Mouse (Mus musculus): ENCODE measurements at regions not wholly inside any gene's neighbourhood (a gene's known extent, or its start where the extent isn't known, plus 50 kb on each side); places are given as distances from the start of the nearest gene placed in this dataset.

GRCm38 (mm10) chr7:64061170-64061569 is 92.5 kb upstream of the Trpm1 start:
- ChIA-PET POLR2A (interaction anchor here in 1 of 4 experiments (0.7 kb wide), 2 partner anchors 262 to 313 kb away, joined by 3 read pairs; no protein-coding TSS in a partner anchor), CTCF (interaction anchor here in 2 of 4 experiments (0.7 kb wide), 2 partner anchors 89 to 96 kb away, joined by 3 read pairs; no protein-coding TSS in a partner anchor)

DNA sequence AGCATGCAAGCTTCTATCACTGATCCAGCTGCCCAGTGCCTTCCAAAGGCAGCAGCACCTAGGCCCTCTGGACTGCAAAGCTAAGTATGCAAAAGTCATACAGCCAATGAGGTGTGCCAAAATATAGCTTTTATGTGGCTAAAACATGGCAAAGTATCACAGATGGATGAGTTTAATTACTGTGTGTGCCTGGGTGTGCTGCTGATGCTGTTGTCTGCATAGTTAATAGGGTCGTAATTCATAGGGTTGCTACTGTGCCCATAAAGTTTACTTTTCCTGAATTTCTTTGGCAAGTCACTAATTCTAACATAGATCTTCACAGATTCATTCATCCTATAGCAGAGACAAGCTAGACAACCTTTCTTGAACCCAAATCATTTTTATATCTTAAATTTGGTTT is 93.1 kb upstream of the Trpm1 start:
- POLR2A ChIA-PET, result interaction anchor here in 2 of 4 experiments (0.6 to 0.7 kb wide), 3 partner anchors 263 to 312 kb away, joined by 3 to 6 read pairs (median 3); no protein-coding TSS in a partner anchor
- CTCF ChIA-PET, result interaction anchor here in 2 of 4 experiments (0.6 to 1.0 kb wide), 5 partner anchors 47 to 355 kb away, joined by 3 to 6 read pairs (median 4); no protein-coding TSS in a partner anchor

DNA sequence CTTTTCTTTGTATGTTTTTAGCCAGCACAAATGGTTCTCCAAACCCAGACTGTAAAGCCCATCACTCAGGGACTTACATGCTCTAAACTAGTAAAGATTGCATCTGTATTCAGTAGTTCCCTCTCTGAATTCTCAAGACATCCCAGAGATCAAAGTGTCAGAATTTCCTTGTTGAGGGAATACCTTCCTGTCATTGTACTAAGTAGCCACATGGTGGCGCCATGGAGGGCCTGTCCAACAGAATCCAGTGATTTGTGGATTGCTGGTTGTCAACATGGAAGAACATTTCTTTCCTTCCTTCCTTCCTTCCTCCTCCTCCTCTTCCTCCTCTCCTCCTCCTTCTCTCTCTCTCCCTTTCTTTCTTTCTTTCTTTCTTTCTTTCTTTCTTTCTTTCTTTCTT is 93.6 kb upstream of the Trpm1 start:
- ChIA-PET CTCF (interaction anchor here in 3 of 4 experiments (0.6 to 2.3 kb wide), 6 partner anchors 46 to 715 kb away, joined by 3 to 10 read pairs (median 4); no protein-coding TSS in a partner anchor), POLR2A (interaction anchor here in 2 of 4 experiments (0.6 to 0.7 kb wide), 2 partner anchors 108 to 303 kb away, joined by 3 to 6 read pairs; no protein-coding TSS in a partner anchor)

GRCm38 (mm10) chr7:64058282-64058872 is 95.3 kb upstream of the Trpm1 start:
- POLR2A ChIA-PET, result interaction anchor here (0.5 to 2.4 kb wide), 28 partner anchors 9 to 681 kb away, joined by 3 to 18 read pairs (median 5); partner anchors contain the start of genes Mcee (in 2 of the 4) and Mphosph10 (in 2 of the 4)
- CTCF ChIA-PET, result interaction anchor here (0.7 to 2.3 kb wide), 17 partner anchors 9 to 1442 kb away, joined by 3 to 10 read pairs (median 4); no protein-coding TSS in a partner anchor

- POLR2A ChIA-PET, result interaction anchor here (0.5 to 2.4 kb wide), 28 partner anchors 9 to 681 kb away, joined by 3 to 18 read pairs (median 5); partner anchors contain the start of genes Mcee (in 2 of the 4) and Mphosph10 (in 2 of the 4)
- CTCF ChIA-PET, result interaction anchor here (0.6 to 2.3 kb wide), 19 partner anchors 9 to 1443 kb away, joined by 3 to 10 read pairs (median 3); no protein-coding TSS in a partner anchor
These were observed 95.8 kb upstream of the Trpm1 start for GRCm38 (mm10) chr7:64057873-64058272.

GRCm38 (mm10) chr7:64056498-64056897 is 97.1 kb upstream of the Trpm1 start:
- ChIA-PET CTCF (no interaction called here), POLR2A (interaction anchor here in 1 of 4 experiments (0.5 kb wide), 1 partner anchor 817 kb away, joined by 5 read pairs; the partner anchor contains the start of gene Nsmce3)

GRCm38 (mm10) chr7:64054996-64055395 is 98.6 kb upstream of the Trpm1 start:
- POLR2A ChIA-PET, result interaction anchor here in 3 of 4 experiments (0.5 to 4.6 kb wide), 12 partner anchors 11 to 852 kb away, joined by 3 to 14 read pairs (median 4); partner anchors contain the start of genes Mcee (in 1 of the 3), Mphosph10 (in 1 of the 3) and Mtmr10 (in 1 of the 3)
- CTCF ChIA-PET, result interaction anchor here in 3 of 4 experiments (0.5 to 1.5 kb wide), 6 partner anchors 10 to 303 kb away, joined by 3 to 5 read pairs (median 3); no protein-coding TSS in a partner anchor

GRCm38 (mm10) chr7:64053766-64054165 is 99.9 kb upstream of the Trpm1 start:
- POLR2A ChIA-PET, result interaction anchor here in 3 of 4 experiments (0.5 to 4.6 kb wide), 20 partner anchors 10 to 339 kb away, joined by 3 to 14 read pairs (median 4); partner anchors contain the start of genes Mcee (in 2 of the 3), Mphosph10 (in 2 of the 3) and Trpm1 (in 1 of the 3)

GRCm38 (mm10) chr7:64052400-64052799 is 101.2 kb upstream of the Trpm1 start:
- ChIA-PET CTCF (interaction anchor here in 1 of 4 experiments (0.7 to 1.2 kb wide), 2 partner anchors 11 to 274 kb away, joined by 3 to 4 read pairs; no protein-coding TSS in a partner anchor), POLR2A (interaction anchor here in 3 of 4 experiments (0.6 to 4.6 kb wide), 20 partner anchors 9 to 340 kb away, joined by 3 to 14 read pairs (median 4); partner anchors contain the start of genes Mcee (in 1 of the 3), Mphosph10 (in 1 of the 3) and Mtmr10 (in 1 of the 3))

More at GRCm38 (mm10) chr7:64053766-64054165, 99.9 kb upstream of the Trpm1 start:
- CTCF ChIA-PET, result interaction anchor here (0.6 to 1.3 kb wide), 6 partner anchors 12 to 301 kb away, joined by 3 to 13 read pairs (median 4); no protein-coding TSS in a partner anchor

DNA sequence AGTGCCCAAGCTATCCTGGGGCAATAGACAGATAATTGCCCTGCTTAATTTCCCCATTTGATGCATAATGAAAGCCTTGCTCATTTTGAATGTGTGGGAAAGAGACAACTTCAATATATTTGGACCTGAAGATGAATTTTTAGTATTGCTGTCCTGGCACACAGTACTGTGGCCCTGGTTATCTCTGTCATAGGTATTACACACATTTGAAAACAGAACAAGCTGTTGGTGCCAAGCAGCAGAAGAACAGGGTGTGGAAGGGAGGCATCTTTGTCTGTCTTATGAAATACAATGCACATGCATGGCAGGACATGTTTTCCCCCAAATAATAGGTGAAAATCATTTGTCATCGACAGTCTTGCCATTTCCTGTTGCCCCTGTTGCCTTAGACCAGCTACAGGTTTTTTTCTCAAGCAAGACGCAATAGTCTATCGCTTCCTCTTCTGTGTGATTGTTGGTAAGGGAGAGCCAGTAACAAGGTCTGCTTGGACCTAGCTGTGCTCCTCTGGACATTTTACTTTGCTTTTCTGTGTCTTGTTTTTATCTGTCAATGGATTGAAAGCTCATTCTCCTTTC is 102.7 kb upstream of the Trpm1 start:
- CTCF ChIA-PET, result interaction anchor here in 1 of 4 experiments (0.6 kb wide), 1 partner anchor 43 kb away, joined by 3 read pairs; no protein-coding TSS in a partner anchor
- POLR2A ChIA-PET, result interaction anchor here in 3 of 4 experiments (1.1 to 4.6 kb wide), 8 partner anchors 9 to 341 kb away, joined by 3 to 14 read pairs (median 6); partner anchors contain the start of genes Mcee (in 1 of the 3), Mphosph10 (in 1 of the 3) and Mtmr10 (in 1 of the 3)

DNA sequence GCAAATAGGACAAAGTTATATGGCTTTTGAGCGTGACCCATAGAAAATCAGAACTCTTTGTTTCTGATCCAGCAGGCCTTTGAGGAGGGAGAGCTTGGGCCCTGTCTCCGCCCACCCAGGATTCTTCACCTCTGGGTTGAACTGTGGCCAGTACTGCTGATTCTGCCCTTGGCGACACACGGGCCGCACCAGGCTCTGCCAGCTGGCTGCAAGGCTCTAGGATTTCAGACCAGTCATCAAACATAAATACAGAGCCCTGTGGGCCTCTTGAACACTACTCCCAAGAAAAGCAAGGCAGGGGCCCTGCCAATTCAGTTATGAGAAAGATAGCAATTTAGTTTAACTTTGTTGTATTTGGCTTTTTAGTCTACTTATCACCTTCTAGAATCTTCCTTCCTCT is 103.4 kb upstream of the Trpm1 start:
- ChIA-PET CTCF (no interaction called here), POLR2A (interaction anchor here in 3 of 4 experiments (0.7 to 2.5 kb wide), 7 partner anchors 8 to 191 kb away, joined by 3 to 11 read pairs (median 5); no protein-coding TSS in a partner anchor)

DNA sequence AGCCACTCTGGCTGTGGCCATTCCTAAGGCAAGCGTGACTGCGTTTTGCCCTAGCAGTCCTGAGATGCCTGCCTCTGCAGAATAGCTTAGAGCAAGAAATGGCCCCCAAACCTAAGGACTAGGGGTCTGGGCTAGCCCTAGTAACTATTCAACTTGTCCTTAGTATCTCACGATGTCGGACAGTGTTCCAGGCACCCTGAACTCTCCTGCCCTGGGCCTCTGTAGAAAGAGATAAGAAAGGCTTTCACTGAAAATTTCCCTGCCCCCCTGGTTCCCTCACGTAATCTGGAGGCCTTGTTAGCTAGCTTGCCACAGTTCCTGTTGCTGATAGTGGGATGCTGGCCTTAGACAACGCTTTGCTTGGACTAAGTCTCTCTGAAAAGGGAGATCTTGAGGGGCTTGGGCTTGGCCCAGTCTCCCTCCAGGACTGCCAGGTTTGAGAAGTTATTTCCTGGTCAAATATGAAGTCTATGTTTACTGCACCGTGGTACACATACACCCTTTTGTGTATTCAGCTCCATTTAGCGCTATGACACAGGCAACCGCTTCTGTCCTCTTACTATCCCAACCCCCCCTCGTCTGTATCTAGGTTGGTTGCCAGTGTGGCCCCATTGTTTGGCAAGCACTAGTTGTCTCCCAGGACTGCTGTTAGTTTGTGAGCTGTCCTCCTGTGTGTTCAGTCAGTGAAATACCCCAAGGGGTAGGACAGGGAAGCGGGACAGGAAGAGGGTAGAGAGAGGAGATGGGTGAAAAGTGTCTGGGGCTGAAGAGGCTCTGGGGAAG is 104.3 kb upstream of the Trpm1 start:
- POLR2A ChIA-PET, result interaction anchor here in 3 of 4 experiments (0.7 to 3.5 kb wide), 16 partner anchors 8 to 238 kb away, joined by 3 to 18 read pairs (median 3); partner anchors contain the start of gene Mtmr10 (in 1 of the 3)
- CTCF ChIA-PET, result interaction anchor here in 1 of 4 experiments (1.4 kb wide), 1 partner anchor 9 kb away, joined by 3 read pairs; no protein-coding TSS in a partner anchor

- ChIA-PET POLR2A (interaction anchor here in 3 of 4 experiments (0.7 to 3.5 kb wide), 17 partner anchors 10 to 239 kb away, joined by 3 to 18 read pairs (median 3); partner anchors contain the start of gene Mtmr10 (in 1 of the 3)), CTCF (interaction anchor here in 1 of 4 experiments (1.4 kb wide), 1 partner anchor 9 kb away, joined by 3 read pairs; no protein-coding TSS in a partner anchor)
These were observed 105.0 kb upstream of the Trpm1 start for GRCm38 (mm10) chr7:64048452-64049182.

- CTCF ChIA-PET, result interaction anchor here in 1 of 4 experiments (0.5 kb wide), 1 partner anchor 805 kb away, joined by 4 read pairs; no protein-coding TSS in a partner anchor
- POLR2A ChIA-PET, result interaction anchor here in 2 of 4 experiments (0.8 to 3.5 kb wide), 13 partner anchors 10 to 153 kb away, joined by 3 to 18 read pairs (median 4); no protein-coding TSS in a partner anchor
These were observed 105.8 kb upstream of the Trpm1 start for GRCm38 (mm10) chr7:64047831-64048230.

DNA sequence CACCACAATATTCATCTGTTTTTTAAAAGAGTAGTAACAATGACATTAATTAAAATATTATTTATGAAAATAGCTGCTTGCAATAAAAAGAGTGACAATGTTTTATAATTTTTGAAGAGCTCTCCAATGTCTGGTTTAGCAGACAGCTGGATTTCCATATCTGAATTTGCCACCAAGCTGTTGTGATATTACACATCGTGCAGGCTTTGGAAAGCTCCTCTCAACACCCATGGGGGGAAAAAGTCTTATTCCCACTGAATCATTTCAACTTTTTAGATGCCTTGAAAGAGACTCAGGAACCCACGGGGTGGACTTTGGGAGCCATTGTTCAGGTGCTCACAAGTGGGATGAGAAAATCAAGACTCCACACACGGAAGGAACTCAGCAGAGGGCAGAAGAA is 106.6 kb upstream of the Klf13 start:
- ChIA-PET POLR2A (interaction anchor here in 2 of 4 experiments (1.2 to 1.5 kb wide), 2 partner anchors 19 to 273 kb away, joined by 3 to 4 read pairs; no protein-coding TSS in a partner anchor), CTCF (interaction anchor here in 2 of 4 experiments (0.7 kb wide), 2 partner anchors 10 to 119 kb away, joined by 4 to 5 read pairs; no protein-coding TSS in a partner anchor)

GRCm38 (mm10) chr7:64042978-64043377 is 104.3 kb upstream of the Klf13 start:
- ChIA-PET POLR2A (interaction anchor here in 3 of 4 experiments (0.6 to 3.5 kb wide), 10 partner anchors 9 to 142 kb away, joined by 3 to 12 read pairs (median 4); no protein-coding TSS in a partner anchor), CTCF (interaction anchor here in 1 of 4 experiments (1.8 kb wide), 1 partner anchor 10 kb away, joined by 4 read pairs; no protein-coding TSS in a partner anchor)

Data from embryonic stem cell, embryonic (primary cell).